Mouse (Mus musculus): ENCODE results near the gene Meioc. TPM values are rescaled to one million over a fixed set of nuclear protein-coding genes. Genes with fewer than 3 reads are reported as not detected.

Meioc gene
- total RNA-seq (2021) = not detected
- long read RNA-seq, experiment 1 = 0 reads
- long read RNA-seq, experiment 2 = 0 reads

GRCm38 (mm10) chr11:102663416-102663815 lies at the start of gene Meioc:
Meioc (plus strand) TSS chr11:102663716.
- DNase-seq (ENCODE audit: low spot score in 2 of 2) = no peak

GRCm38 (mm10) chr11:102619449-102619848 lies 44.1 kb upstream of the Meioc start:
- no peak for DNase-seq (ENCODE audit: low spot score in 2 of 2)

- DNase-seq (ENCODE audit: low spot score in 2 of 2) = no peak
Observed at GRCm38 (mm10) chr11:102623876-102624789, 39.4 kb upstream of the Meioc start.

GRCm38 (mm10) chr11:102624888-102625407 lies 38.6 kb upstream of the Meioc start:
- DNase-seq (ENCODE audit: low spot score in 2 of 2) = no peak

- DNase-seq (ENCODE audit: low spot score in 2 of 2) = no peak
Observed at GRCm38 (mm10) chr11:102627171-102627931, 36.2 kb upstream of the Meioc start.

- DNase-seq (ENCODE audit: low spot score in 2 of 2) = no peak
Observed at GRCm38 (mm10) chr11:102628529-102628928, 35.0 kb upstream of the Meioc start.

- no peak for DNase-seq (ENCODE audit: low spot score in 2 of 2)
Observed at GRCm38 (mm10) chr11:102629375-102629774, 34.1 kb upstream of the Meioc start.

- no peak for DNase-seq (ENCODE audit: low spot score in 2 of 2)
Observed at GRCm38 (mm10) chr11:102630731-102631130, 32.8 kb upstream of the Meioc start.

GRCm38 (mm10) chr11:102631203-102631602 lies 32.3 kb upstream of the Meioc start:
- no peak for DNase-seq (ENCODE audit: low spot score in 2 of 2)

GRCm38 (mm10) chr11:102632725-102633124 lies 30.8 kb upstream of the Meioc start:
- DNase-seq (ENCODE audit: low spot score in 2 of 2) = no peak

GRCm38 (mm10) chr11:102633379-102633778 lies 30.1 kb upstream of the Meioc start:
- no peak for DNase-seq (ENCODE audit: low spot score in 2 of 2)

GRCm38 (mm10) chr11:102636887-102637286 lies 26.6 kb upstream of the Meioc start:
- DNase-seq (ENCODE audit: low spot score in 2 of 2) = no peak

GRCm38 (mm10) chr11:102643891-102644382 lies 19.6 kb upstream of the Meioc start:
- DNase-seq (ENCODE audit: low spot score in 2 of 2) = no peak

- no peak for DNase-seq (ENCODE audit: low spot score in 2 of 2)
Observed at GRCm38 (mm10) chr11:102646226-102646625, 17.3 kb upstream of the Meioc start.

GRCm38 (mm10) chr11:102647885-102648284 lies 15.6 kb upstream of the Meioc start:
- DNase-seq (ENCODE audit: low spot score in 2 of 2) = no peak

- DNase-seq (ENCODE audit: low spot score in 2 of 2) = peak; percentile 65 to 79
Observed at GRCm38 (mm10) chr11:102651381-102651780, 12.1 kb upstream of the Meioc start.

GRCm38 (mm10) chr11:102652844-102653243 lies 10.7 kb upstream of the Meioc start:
- DNase-seq (ENCODE audit: low spot score in 2 of 2) = no peak

GRCm38 (mm10) chr11:102655888-102656287 lies 7.6 kb upstream of the Meioc start:
- peak in 1 of 2 experiments; percentile 20 for DNase-seq (ENCODE audit: low spot score in 2 of 2)

GRCm38 (mm10) chr11:102656326-102656926 lies 7.1 kb upstream of the Meioc start:
- DNase-seq (ENCODE audit: low spot score in 2 of 2) = no peak

GRCm38 (mm10) chr11:102656931-102657330 lies 6.6 kb upstream of the Meioc start:
- DNase-seq (ENCODE audit: low spot score in 2 of 2) = no peak

GRCm38 (mm10) chr11:102665151-102665550 lies 1.6 kb downstream of the Meioc start:
- DNase-seq (ENCODE audit: low spot score in 2 of 2) = no peak
